Mouse (Mus musculus) Patski (cell line): ENCODE measurements around the gene Fam19a1. TPM values are rescaled to one million over a fixed set of nuclear protein-coding genes. Genes with fewer than 3 reads are reported as not detected.

Source experiments
- ATAC-seq: fragments of 100-300 bp; one replicate; pipeline ENCODE4 v1.8.0; 2021
- CTCF ChIA-PET: fragments of 350-600 bp; sonication (Branson Sonifier 250); formaldehyde crosslinking; loops from one replicate; lab custom pipeline; 2022; ENCODE audit warnings: inconsistent platforms; lab: Charles Lee
- POLR2A ChIA-PET: fragments of 350-600 bp; sonication (Branson Sonifier 250); formaldehyde crosslinking; loops from one replicate; lab custom pipeline; 2022; ENCODE audit warnings: antibody characterized with exemption, inconsistent platforms; lab: Charles Lee
- DNase-seq: peaks from one replicate; pipeline ENCODE4 v3.0.0-alpha.2; 2011; ENCODE audit warnings: low read depth, low spot score
- H3K27me3 ChIP-seq: fragments of 371-371 bp; one replicate; pipeline ENCODE4 v1.5.1; 2021
- CTCF ChIP-seq: fragments of 100-300 bp; IDR thresholded peaks from one replicate; pipeline ENCODE4 v1.5.1; 2021
- in situ Hi-C: fragments of 300-500 bp; cut with MboI; formaldehyde crosslinking; loops from 3 replicates; pipeline ENCODE4 v1.11.1; 2018; ENCODE audit warnings: low pct_unique_long_range_greater_than_20kb, mixed read lengths
- polyA plus RNA-seq: library from polyadenylated mRNA; unstranded; gene quantifications from one replicate; pipeline ENCODE4 v1.2.3, GENCODE M21; 2021

Fam19a1 gene
- polyA plus RNA-seq, 1 experiment from 2014 or later: not detected

DNA sequence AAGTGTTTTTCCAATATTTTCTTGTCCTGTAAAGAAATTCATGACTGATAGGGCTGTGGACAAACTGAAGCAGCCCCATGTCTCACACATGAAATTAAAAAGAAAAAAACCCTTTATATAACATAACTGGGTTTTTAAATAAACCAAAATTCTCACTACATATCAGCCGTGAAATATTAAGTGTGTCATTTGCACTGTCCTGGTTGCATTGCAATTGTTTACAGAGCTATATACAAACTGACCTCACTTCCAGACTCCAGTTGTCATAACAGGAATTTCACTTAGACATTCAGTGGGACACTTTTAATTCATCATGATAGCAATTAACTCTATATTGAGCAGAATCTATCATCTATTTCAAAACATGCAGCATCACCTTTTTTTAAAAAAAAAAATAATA lies 553.4 kb downstream of the Fam19a1 start:
- POLR2A ChIA-PET: no interaction called here
- H3K27me3 ChIP-seq: no peaks in the 10 kb centered on the region
- no peak for DNase-seq
- in situ Hi-C loops: no loop called here
- TF ChIP-seq CTCF: no peak
- no peak for ATAC-seq
- CTCF ChIA-PET: no interaction called here

DNA sequence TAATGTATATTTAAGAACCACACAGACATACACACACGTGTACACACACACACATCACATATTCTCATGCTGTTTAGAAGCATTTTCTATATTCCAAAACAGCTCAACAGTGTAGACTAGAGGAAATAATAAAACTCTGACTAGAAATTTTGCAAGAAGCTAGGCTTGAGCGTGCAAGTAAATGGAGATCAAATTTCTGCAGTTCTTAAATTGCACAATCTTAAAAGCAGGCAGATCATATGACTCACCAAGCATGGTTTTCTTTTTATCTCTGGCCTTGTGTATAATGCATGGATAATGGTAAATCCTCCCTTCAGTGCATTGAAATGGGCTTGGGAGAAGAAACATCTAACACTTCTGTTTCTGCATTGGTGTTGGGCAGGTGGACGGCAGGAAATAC lies 564.9 kb downstream of the Fam19a1 start:
- ChIA-PET CTCF (no interaction called here), POLR2A (no interaction called here)
- no peak for DNase-seq
- in situ Hi-C loops: no loop called here
- ATAC-seq: no peak
- TF ChIP-seq CTCF: no peak
- no peaks in the 10 kb centered on the region for H3K27me3 ChIP-seq

Other genes starting within 250 kb of the Fam19a1 start
- gene 1700123L14Rik, start 53.1 kb downstream of the Fam19a1 start, polyA plus RNA-seq: not detected